Mouse (Mus musculus) heart, embryonic 14.5 days (tissue): Measurements from ENCODE around the gene Dcaf4. TPM values are rescaled to one million over a fixed set of nuclear protein-coding genes. Genes with fewer than 3 reads are reported as not detected.

Experiments used
- ATAC-seq: fragments of 200-750 bp; cut with Nextera tagmentation; 2 replicates; pipeline ENCODE4 v1.8.0; 2017; ENCODE audit warnings: low read depth, moderate TSS enrichment; ENCODE audit not compliant: insufficient number of reproducible peaks, insufficient read depth, low FRiP score
- H3K27ac ChIP-seq, 2 experiments: fragments of 200-500 bp in 1 of 2; fragments of 300-500 bp in 1 of 2; sonication (generic) in 1 of 2; replicated peaks in 1 of 2; 2 replicates each; pipeline ENCODE4 v1.5.1; 2012 to 2014; ENCODE audit warnings: low read depth in 2 of 2, low read length in 2 of 2, control low read depth in 1 of 2, mild to moderate bottlenecking in 1 of 2, mixed read lengths in 1 of 2; ENCODE audit not compliant: control insufficient read depth in 1 of 2, insufficient read depth in 1 of 2
- H3K27me3 ChIP-seq: fragments of 300-500 bp; sonication (generic); 2 replicates; pipeline ENCODE4 v1.6.1; 2014; ENCODE audit warnings: mild to moderate bottlenecking, low read length, control low read depth; ENCODE audit not compliant: control insufficient read depth, insufficient read depth
- H3K36me3 ChIP-seq: fragments of 300-500 bp; sonication (generic); 2 replicates; pipeline ENCODE4 v1.6.1; 2014; ENCODE audit warnings: mild to moderate bottlenecking, control low read depth, low read length, mixed read lengths; ENCODE audit not compliant: control insufficient read depth, insufficient read depth
- H3K4me1 ChIP-seq, 2 experiments: fragments of 200-500 bp in 1 of 2; fragments of 300-500 bp in 1 of 2; sonication (generic) in 1 of 2; 2 replicates each; pipeline ENCODE4 v1.6.1; 2012 to 2014; ENCODE audit warnings: low read length in 2 of 2, control low read depth in 1 of 2, mixed read lengths in 1 of 2; ENCODE audit not compliant: control insufficient read depth in 2 of 2, insufficient read depth in 2 of 2
- H3K4me2 ChIP-seq: fragments of 300-500 bp; sonication (generic); 2 replicates; pipeline ENCODE4 v1.6.1; 2014; ENCODE audit warnings: mild to moderate bottlenecking, low read length
- H3K4me3 ChIP-seq, 2 experiments: fragments of 200-500 bp in 1 of 2; fragments of 300-500 bp in 1 of 2; sonication (generic) in 1 of 2; 2 replicates each; pipeline ENCODE4 v1.5.1; 2012 to 2014; ENCODE audit warnings: low read length in 2 of 2, mild to moderate bottlenecking in 2 of 2, control low read depth in 1 of 2, low read depth in 1 of 2, moderate library complexity in 1 of 2; ENCODE audit not compliant: control insufficient read depth in 1 of 2, insufficient read depth in 1 of 2
- H3K9ac ChIP-seq: fragments of 300-500 bp; sonication (generic); 2 replicates; pipeline ENCODE4 v1.6.1; 2014; ENCODE audit warnings: mild to moderate bottlenecking, low read length
- H3K9me3 ChIP-seq: fragments of 300-500 bp; sonication (generic); 2 replicates; pipeline ENCODE4 v1.6.1; 2016; ENCODE audit warnings: low read length, control low read depth; ENCODE audit not compliant: control insufficient read depth
- WGBS: fragments of 180-500 bp; shearing (Covaris S2); extraction: QIAGEN DNeasy Blood & Tissue Kit; methylation state at CpG from one replicate; pipeline ENCODE4 v1.1.7; 2014; 5-methylcytosine and 5-hydroxymethylcytosine counted together
- polyA plus RNA-seq: library from polyadenylated mRNA; unstranded; fragments of >200 nt; fragmentation: Nextera tagmentation; extraction: Ambion mirVana; gene quantifications from 2 replicates; pipeline ENCODE4 v1.2.1, GENCODE M21; 2014

Dcaf4 gene
- polyA plus RNA-seq, 1 experiment from 2014 or later, result 27.5 TPM

GRCm38 (mm10) chr12:83481439-83481838 is 38.8 kb upstream of the Dcaf4 start:
- H3K9ac ChIP-seq, result no peak overlapping the region
- 52% methylated on average over 4 of the region's 4 CpGs for WGBS
- no peaks in the 10 kb centered on the region for H3K36me3 ChIP-seq
- H3K4me1 ChIP-seq, result peaks cover 14 to 35% of the 10 kb centered on the region in 2 experiments
- ATAC-seq, result no peak
- peaks cover 3% of the 10 kb centered on the region; the same call in 1 of the 2 replicates for H3K9me3 ChIP-seq
- H3K4me3 ChIP-seq, result no peak overlapping the region
- no peaks in the 10 kb centered on the region for H3K27me3 ChIP-seq
- H3K4me2 ChIP-seq, result no peak overlapping the region
- H3K27ac ChIP-seq, result peak overlapping the region; percentile 62 to 63

GRCm38 (mm10) chr12:83483653-83484052 is 36.6 kb upstream of the Dcaf4 start:
- H3K36me3 ChIP-seq, result no peaks in the 10 kb centered on the region
- peaks cover 3% of the 10 kb centered on the region; the same call in 1 of the 2 replicates for H3K9me3 ChIP-seq
- no peak overlapping the region for H3K9ac ChIP-seq
- no peak overlapping the region for H3K4me3 ChIP-seq
- 22% methylated on average over 5 of the region's 5 CpGs for WGBS
- ATAC-seq, result no peak
- H3K27ac ChIP-seq, result peak overlapping the region; percentile 81 to 88
- H3K4me1 ChIP-seq, result peaks cover 14 to 36% of the 10 kb centered on the region in 2 experiments
- H3K27me3 ChIP-seq, result no peaks in the 10 kb centered on the region
- H3K4me2 ChIP-seq, result peak overlapping the region; percentile 80

- Histone ChIP-seq H3K27me3 (no peaks in the 10 kb centered on the region), H3K4me2 (peak overlapping the region; percentile 80), H3K9me3 (peaks cover 3% of the 10 kb centered on the region; the same call in 1 of the 2 replicates), H3K27ac (peak overlapping the region; percentile 88 to 89), H3K36me3 (no peaks in the 10 kb centered on the region), H3K4me1 (peaks cover 14 to 39% of the 10 kb centered on the region in 2 experiments), H3K4me3 (peak overlapping the region; percentile 80 to 98), H3K9ac (peak overlapping the region; percentile 93)
- 3% methylated on average over 24 of the region's 24 CpGs for WGBS
- no peak for ATAC-seq
Observed at GRCm38 (mm10) chr12:83484855-83485745, 35.2 kb upstream of the Dcaf4 start.

- no peak for ATAC-seq
- Histone ChIP-seq H3K9me3 (no peaks in the 10 kb centered on the region), H3K27ac (peak overlapping the region; percentile 88 to 89), H3K4me3 (peak overlapping the region; percentile 80 to 98), H3K4me1 (peaks cover 14 to 39% of the 10 kb centered on the region in 2 experiments), H3K27me3 (no peaks in the 10 kb centered on the region), H3K9ac (peak overlapping the region; percentile 93), H3K4me2 (peak overlapping the region; percentile 80), H3K36me3 (no peaks in the 10 kb centered on the region)
- under 1% methylated on average over 53 of the region's 53 CpGs for WGBS
Observed at GRCm38 (mm10) chr12:83485911-83486670, 34.2 kb upstream of the Dcaf4 start.

- Histone ChIP-seq H3K27me3 (no peaks in the 10 kb centered on the region), H3K36me3 (no peaks in the 10 kb centered on the region), H3K9me3 (peaks cover 5% of the 10 kb centered on the region), H3K4me3 (peak overlapping the region; percentile 80 to 98), H3K4me1 (peaks cover 12 to 34% of the 10 kb centered on the region in 2 experiments), H3K9ac (peak overlapping the region; percentile 93), H3K4me2 (peak overlapping the region; percentile 80), H3K27ac (peak overlapping the region; percentile 88 to 89)
- WGBS, result under 1% methylated on average over 69 of the region's 73 CpGs
- peak; percentile 37; the same call in 1 of the 2 replicates for ATAC-seq
Observed at GRCm38 (mm10) chr12:83486671-83487461, 33.4 kb upstream of the Dcaf4 start.

- H3K9ac ChIP-seq, result peak within 1 kb of the TSS; percentile 93
- H3K27me3 ChIP-seq, result no peaks in the 10 kb centered on the region
- H3K9me3 ChIP-seq, result peaks cover 5% of the 10 kb centered on the region
- peak within 1 kb of the TSS; percentile 80 to 98 for H3K4me3 ChIP-seq
- peak within 1 kb of the TSS; percentile 80 for H3K4me2 ChIP-seq
- H3K4me1 ChIP-seq, result peaks cover 11 to 34% of the 10 kb centered on the region in 2 experiments
- under 1% methylated on average over 31 of the region's 31 CpGs for WGBS
- H3K27ac ChIP-seq, result peak within 1 kb of the TSS; percentile 88 to 92
- H3K36me3 ChIP-seq, result no peaks in the 10 kb centered on the region
- ATAC-seq, result peak; percentile 92
Observed at GRCm38 (mm10) chr12:83487476-83487991, 32.7 kb upstream of the Dcaf4 start, which contains the start of gene Dpf3. TSS of gene Dpf3 (minus strand) at chr12:83487716.
